Mouse (Mus musculus) brain, embryonic 14.5 days (tissue): ENCODE measurements around the gene Pacrg.

ENCODE experiments used
- CTCF ChIP-seq: fragments of 200-500 bp; IDR thresholded peaks from 2 replicates; pipeline ENCODE4 v1.5.1; 2012; ENCODE audit warnings: inconsistent platforms, mild to moderate bottlenecking, moderate library complexity, borderline replicate concordance; ENCODE audit not compliant: insufficient read depth, insufficient read length; ENCODE audit errors: extremely low read depth
- POLR2A ChIP-seq: fragments of 200-500 bp; IDR thresholded peaks from 2 replicates; pipeline ENCODE4 v1.6.1; 2012; ENCODE audit warnings: mild to moderate bottlenecking, inconsistent platforms, borderline replicate concordance; ENCODE audit not compliant: poor library complexity, insufficient read depth, insufficient read length, severe bottlenecking; ENCODE audit errors: extremely low read depth

DNA sequence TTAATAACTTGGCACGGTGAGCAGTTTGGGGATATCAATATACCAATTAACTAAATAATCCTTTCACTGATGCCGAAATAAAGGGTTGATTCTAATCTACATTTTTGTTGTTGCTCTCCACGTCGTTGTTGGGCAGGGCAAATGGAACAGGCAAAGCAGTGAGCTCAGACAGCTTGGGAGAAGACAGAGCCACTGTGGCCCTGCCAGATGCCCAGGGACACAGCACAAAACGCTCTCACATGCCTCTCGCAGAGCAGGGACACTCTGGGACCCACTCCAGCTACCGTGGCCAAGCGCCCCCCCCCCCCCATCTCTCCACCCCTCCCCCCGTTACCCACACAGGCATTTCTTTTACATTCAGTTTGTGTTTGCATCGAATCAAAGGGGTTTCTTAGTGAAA, 332.6 kb downstream of the Pacrg start:
- TF ChIP-seq CTCF: no peak
- no peak for TF ChIP-seq POLR2A
